Mouse (Mus musculus): ENCODE results near the gene 2900026A02Rik.
"Not testable (repeated sequence)": the region's sequence is repeated elsewhere in the genome, so short reads cannot be mapped to it uniquely, and the experiment has no call there.

The 2900026A02Rik gene

GRCm38 (mm10) chr5:113119291-113119690 is 101.7 kb downstream of the 2900026A02Rik start:
- no peak for DNase-seq

GRCm38 (mm10) chr5:113118695-113119094 is 102.3 kb downstream of the 2900026A02Rik start:
- DNase-seq, result no peak

GRCm38 (mm10) chr5:113117361-113117760 is 103.7 kb downstream of the 2900026A02Rik start:
- DNase-seq, result no peak

- no peak for DNase-seq
These were observed 105.1 kb downstream of the 2900026A02Rik start for GRCm38 (mm10) chr5:113115896-113116295.

- DNase-seq, result no peak
These were observed 106.5 kb downstream of the 2900026A02Rik start for GRCm38 (mm10) chr5:113114264-113115225.

- no peak for DNase-seq
These were observed 107.9 kb downstream of the 2900026A02Rik start for GRCm38 (mm10) chr5:113113120-113113519.

- DNase-seq, result no peak
These were observed 109.7 kb downstream of the 2900026A02Rik start for GRCm38 (mm10) chr5:113111336-113111735.

GRCm38 (mm10) chr5:113110929-113111328 is 110.1 kb downstream of the 2900026A02Rik start:
- no peak for DNase-seq

GRCm38 (mm10) chr5:113109651-113110050 is 111.4 kb downstream of the 2900026A02Rik start:
- DNase-seq, result not testable (repeated sequence)

- no peak for DNase-seq
These were observed 112.8 kb downstream of the 2900026A02Rik start for GRCm38 (mm10) chr5:113108165-113108764.

GRCm38 (mm10) chr5:113107709-113108108 is 113.3 kb downstream of the 2900026A02Rik start:
- DNase-seq, result no peak

GRCm38 (mm10) chr5:113106594-113106993 is 114.4 kb downstream of the 2900026A02Rik start:
- no peak for DNase-seq

- no peak for DNase-seq
These were observed 115.6 kb downstream of the 2900026A02Rik start for GRCm38 (mm10) chr5:113105481-113105880.

GRCm38 (mm10) chr5:113105035-113105434 is 116.0 kb downstream of the 2900026A02Rik start:
- no peak for DNase-seq

GRCm38 (mm10) chr5:113102455-113102854 is 118.6 kb downstream of the 2900026A02Rik start:
- no peak for DNase-seq

- no peak for DNase-seq
These were observed 119.6 kb downstream of the 2900026A02Rik start for GRCm38 (mm10) chr5:113101457-113101856.

- DNase-seq, result no peak
These were observed 120.6 kb downstream of the 2900026A02Rik start for GRCm38 (mm10) chr5:113100422-113100821.

- DNase-seq, result peak; percentile 75
These were observed 121.5 kb downstream of the 2900026A02Rik start for GRCm38 (mm10) chr5:113099546-113099945.

- no peak for DNase-seq
These were observed 123.5 kb downstream of the 2900026A02Rik start for GRCm38 (mm10) chr5:113097551-113097950.

- DNase-seq, result no peak
These were observed 125.6 kb downstream of the 2900026A02Rik start for GRCm38 (mm10) chr5:113095456-113095855.

GRCm38 (mm10) chr5:113092406-113092805 is 128.6 kb downstream of the 2900026A02Rik start:
- DNase-seq, result no peak

GRCm38 (mm10) chr5:113091162-113091561 is 129.9 kb downstream of the 2900026A02Rik start:
- DNase-seq, result peak; percentile 48

- DNase-seq, result no peak
These were observed 130.3 kb downstream of the 2900026A02Rik start for GRCm38 (mm10) chr5:113090750-113091149.
